Mouse (Mus musculus) lung, adult 2 months (tissue): ENCODE data around the gene Rmnd1. TPM values are rescaled to one million over a fixed set of nuclear protein-coding genes. Genes with fewer than 3 reads are reported as not detected.
A peak's percentile ranks its signal among the peaks of the same experiment; 100 is the strongest.

ENCODE experiments used
- DNase-seq: peaks from one replicate; pipeline ENCODE4 v3.0.0; 2022
- H3K4me1 ChIP-seq: fragments of 200-500 bp; 2 replicates; pipeline ENCODE4 v1.6.1; 2011; ENCODE audit warnings: low read length; ENCODE audit not compliant: control insufficient read depth, insufficient read depth
- H3K4me3 ChIP-seq: fragments of 200-500 bp; replicated peaks from 2 replicates; pipeline ENCODE3; 2011; ENCODE audit warnings: low read depth, mild to moderate bottlenecking, control low read depth, low read length; ENCODE audit errors: extremely low read depth
- CTCF ChIP-seq: fragments of 200-500 bp; IDR thresholded peaks from 2 replicates; pipeline ENCODE4 v1.5.1; 2011; ENCODE audit warnings: mild to moderate bottlenecking, low read length, control low read depth; ENCODE audit not compliant: insufficient read depth
- POLR2A ChIP-seq: fragments of 200-500 bp; IDR thresholded peaks from 2 replicates; pipeline ENCODE4 v1.6.1; 2011; ENCODE audit warnings: low read depth, mild to moderate bottlenecking, control low read depth, low read length, borderline replicate concordance; ENCODE audit errors: extremely low read depth
- WGBS: fragments of 180-500 bp; shearing (Covaris S2); methylation state at CpG from one replicate; pipeline ENCODE4 v1.1.7; 2018; 5-methylcytosine and 5-hydroxymethylcytosine counted together
- polyA plus RNA-seq: library from polyadenylated mRNA; depleted of rRNA; stranded (reverse); fragments of >200 nt; gene quantifications from 2 replicates; pipeline ENCODE4 v1.2.3, GENCODE M21; 2012; rRNA removed

The Rmnd1 gene
- 11.1 and 16.5 TPM in 2 replicates for polyA plus RNA-seq

- peak; percentile 93 for DNase-seq
- 0 out of 2 replicates have a peak, but pooled peaks cover 4% of the 10 kb centered on the region for H3K4me1 ChIP-seq
- peak within 1 kb of the TSS; percentile 92 for H3K4me3 ChIP-seq
- WGBS: under 1% methylated on average over 75 of the region's 75 CpGs
- TF ChIP-seq POLR2A (peak; percentile 88), CTCF (no peak)
Observed at GRCm38 (mm10) chr10:4432123-4432931, at the start of gene Rmnd1, which contains the start of gene Armt1. Gene Rmnd1, minus strand, starts transcription at chr10:4432388. Gene Armt1, plus strand, starts transcription at chr10:4432467.

DNA sequence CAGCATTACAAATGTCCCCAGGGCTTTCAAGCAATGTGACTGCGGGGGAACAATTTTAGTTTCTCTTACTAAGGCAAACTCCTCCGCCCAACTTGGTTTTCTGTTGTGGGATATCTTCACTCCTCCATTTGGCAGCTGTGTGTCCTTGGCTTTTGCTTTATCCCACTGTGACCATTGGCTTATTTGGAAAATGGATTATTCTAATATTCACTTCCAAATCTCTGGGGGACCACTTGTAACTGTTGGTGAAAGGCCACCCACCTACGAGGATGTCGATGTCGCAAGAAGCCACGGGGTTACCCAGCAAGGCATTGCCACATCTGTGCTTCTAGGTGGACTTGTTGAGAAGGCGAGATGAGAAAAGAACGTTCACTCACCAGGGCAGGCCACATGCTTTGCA is 49.5 kb upstream of the Rmnd1 start:
- TF ChIP-seq POLR2A: no peak
- no peak overlapping the region for H3K4me3 ChIP-seq
- 69% methylated on average over 8 of the region's 8 CpGs for WGBS
- H3K4me1 ChIP-seq: no peaks in the 10 kb centered on the region
- DNase-seq: no peak

- no peak overlapping the region for H3K4me3 ChIP-seq
- H3K4me1 ChIP-seq: no peaks in the 10 kb centered on the region
- DNase-seq: no peak
- TF ChIP-seq CTCF (no peak), POLR2A (no peak)
- WGBS: 71% methylated on average over 3 of the region's 3 CpGs
Observed at GRCm38 (mm10) chr10:4480929-4481328, 48.7 kb upstream of the Rmnd1 start.

- no peak for TF ChIP-seq CTCF
- TF ChIP-seq POLR2A: no peak
- Histone ChIP-seq H3K4me1 (no peaks in the 10 kb centered on the region), H3K4me3 (no peak overlapping the region)
- 80% methylated on average over 5 of the region's 5 CpGs for WGBS
- no peak for DNase-seq
Observed at GRCm38 (mm10) chr10:4476604-4477003, 44.4 kb upstream of the Rmnd1 start.

- TF ChIP-seq POLR2A: no peak
- TF ChIP-seq CTCF: no peak
- DNase-seq: no peak
- 58% methylated on average over 3 of the region's 3 CpGs for WGBS
- H3K4me1 ChIP-seq: no peaks in the 10 kb centered on the region
- H3K4me3 ChIP-seq: no peak overlapping the region
Observed at GRCm38 (mm10) chr10:4475431-4475830, 43.2 kb upstream of the Rmnd1 start.

- no peak for DNase-seq
- WGBS: 75% methylated on average over 11 of the region's 11 CpGs
Observed at GRCm38 (mm10) chr10:4473591-4473993, 41.4 kb upstream of the Rmnd1 start.

DNA sequence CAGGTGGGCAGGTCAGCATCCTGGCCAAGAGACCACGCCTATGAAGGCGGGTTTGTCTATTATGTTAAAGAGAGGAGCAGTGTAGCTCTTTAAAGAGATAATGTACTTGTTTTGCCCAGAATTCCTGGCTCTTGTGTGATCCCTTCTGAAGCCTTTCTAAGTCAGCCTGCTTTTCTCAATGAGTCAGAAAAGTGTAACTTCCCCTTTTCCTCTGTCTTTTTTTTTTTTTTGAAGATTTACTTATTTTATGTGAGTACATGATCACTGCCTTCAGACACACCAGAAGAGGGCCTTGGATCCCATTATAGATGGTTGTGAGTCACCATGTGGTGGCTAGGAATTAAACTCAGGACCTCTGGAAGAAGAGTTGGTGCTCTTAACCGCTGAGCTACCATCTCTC is 37.2 kb upstream of the Rmnd1 start:
- no peak for TF ChIP-seq CTCF
- TF ChIP-seq POLR2A: no peak
- no peaks in the 10 kb centered on the region for H3K4me1 ChIP-seq
- no peak for DNase-seq
- H3K4me3 ChIP-seq: no peak overlapping the region
- WGBS: 81% methylated on average over 3 of the region's 3 CpGs

More at GRCm38 (mm10) chr10:4473591-4473993, 41.4 kb upstream of the Rmnd1 start:
- TF ChIP-seq CTCF (no peak), POLR2A (no peak)
- no peak overlapping the region for H3K4me3 ChIP-seq
- H3K4me1 ChIP-seq: no peaks in the 10 kb centered on the region

DNA sequence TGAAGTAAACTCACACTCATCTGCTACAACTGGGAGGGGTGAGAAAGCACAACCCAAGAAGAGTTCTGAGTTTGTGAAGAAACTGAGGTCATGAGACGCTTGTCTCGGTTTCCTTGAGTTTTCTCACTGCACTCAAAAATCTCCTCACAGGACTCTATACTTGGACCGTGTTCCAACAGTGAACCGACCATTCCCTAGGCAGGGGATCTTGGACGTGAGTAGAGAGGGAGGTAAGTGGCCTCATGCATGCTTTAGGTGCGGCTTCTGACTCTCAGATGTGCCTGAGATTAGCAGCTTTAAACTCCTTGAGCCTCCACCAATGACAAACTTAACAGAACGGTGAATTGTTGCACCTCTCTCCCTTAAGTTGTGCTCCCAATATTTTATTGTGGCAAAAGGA is 33.6 kb upstream of the Rmnd1 start:
- H3K4me3 ChIP-seq: no peak overlapping the region
- 60% methylated on average over 7 of the region's 7 CpGs for WGBS
- TF ChIP-seq POLR2A: no peak
- no peak for TF ChIP-seq CTCF
- H3K4me1 ChIP-seq: no peaks in the 10 kb centered on the region
- DNase-seq: no peak

GRCm38 (mm10) chr10:4460201-4460600 is 28.0 kb upstream of the Rmnd1 start:
- Histone ChIP-seq H3K4me3 (no peak overlapping the region), H3K4me1 (no peaks in the 10 kb centered on the region)
- 97% methylated on average over 2 of the region's 2 CpGs for WGBS
- DNase-seq: no peak
- TF ChIP-seq POLR2A (no peak), CTCF (no peak)

GRCm38 (mm10) chr10:4456409-4456808 is 24.2 kb upstream of the Rmnd1 start:
- Histone ChIP-seq H3K4me1 (no peaks in the 10 kb centered on the region), H3K4me3 (no peak overlapping the region)
- WGBS: 63% methylated on average over 4 of the region's 4 CpGs
- no peak for TF ChIP-seq CTCF
- no peak for TF ChIP-seq POLR2A
- no peak for DNase-seq
